Mouse (Mus musculus) retina, postnatal 1 day (tissue): ENCODE measurements around the gene Emcn.

Source experiments
- DNase-seq: peaks from one replicate; pipeline ENCODE4 v3.0.0-alpha.2; 2012

Emcn gene

DNA sequence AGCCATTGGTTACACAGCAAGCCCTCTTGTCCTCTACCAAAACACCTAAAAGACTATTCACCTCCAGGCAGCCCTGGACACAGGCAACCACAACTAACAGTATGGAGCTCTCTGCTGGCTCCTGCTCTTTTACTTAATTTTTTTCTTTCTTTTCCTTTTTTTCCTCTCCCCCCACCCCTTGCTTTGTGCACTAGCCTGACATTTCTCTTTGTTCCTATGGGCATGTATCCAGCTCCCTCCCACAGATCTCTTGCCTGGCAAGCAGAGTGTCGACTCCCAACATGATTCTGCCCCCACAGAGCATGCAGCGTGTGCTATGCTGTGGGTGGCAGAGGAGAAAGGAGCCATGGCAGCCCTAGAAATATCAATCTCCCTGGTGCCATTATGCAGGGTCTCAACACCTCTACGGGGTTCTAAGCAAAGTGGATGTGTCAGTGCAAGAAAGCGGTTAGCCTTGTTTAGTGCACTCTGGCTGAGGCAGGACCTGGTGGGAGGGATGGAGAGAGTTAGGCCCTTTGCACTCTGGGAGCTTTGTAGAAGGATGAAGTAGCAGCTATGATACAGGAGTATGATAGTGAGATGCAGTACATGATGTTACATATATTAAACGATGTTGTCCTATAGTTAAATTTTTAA, 74.7 kb downstream of the Emcn start:
- peak; percentile 15 for DNase-seq

DNA sequence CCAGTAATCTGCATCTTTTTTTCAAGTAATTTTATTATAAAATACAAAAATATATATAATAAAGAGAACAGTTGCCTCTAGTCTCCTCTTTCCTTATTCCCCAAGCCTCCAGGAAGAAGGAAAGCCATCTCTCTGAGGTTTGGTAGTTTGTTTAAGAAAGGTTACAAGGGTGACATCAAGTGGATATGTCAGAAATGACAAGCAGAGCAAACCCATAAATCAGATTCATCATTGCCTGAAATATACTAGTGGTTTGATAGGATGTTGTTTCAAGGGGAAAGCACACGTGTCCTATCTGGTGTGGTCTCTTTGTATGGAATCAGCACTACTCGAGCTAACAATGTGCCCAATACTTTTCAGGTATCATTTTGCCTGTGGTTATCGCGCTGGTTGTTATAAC, 77.8 kb downstream of the Emcn start:
- peak; percentile 71 for DNase-seq

- no peak for DNase-seq
These were observed 88.6 kb downstream of the Emcn start for GRCm38 (mm10) chr3:137429516-137429915.

DNA sequence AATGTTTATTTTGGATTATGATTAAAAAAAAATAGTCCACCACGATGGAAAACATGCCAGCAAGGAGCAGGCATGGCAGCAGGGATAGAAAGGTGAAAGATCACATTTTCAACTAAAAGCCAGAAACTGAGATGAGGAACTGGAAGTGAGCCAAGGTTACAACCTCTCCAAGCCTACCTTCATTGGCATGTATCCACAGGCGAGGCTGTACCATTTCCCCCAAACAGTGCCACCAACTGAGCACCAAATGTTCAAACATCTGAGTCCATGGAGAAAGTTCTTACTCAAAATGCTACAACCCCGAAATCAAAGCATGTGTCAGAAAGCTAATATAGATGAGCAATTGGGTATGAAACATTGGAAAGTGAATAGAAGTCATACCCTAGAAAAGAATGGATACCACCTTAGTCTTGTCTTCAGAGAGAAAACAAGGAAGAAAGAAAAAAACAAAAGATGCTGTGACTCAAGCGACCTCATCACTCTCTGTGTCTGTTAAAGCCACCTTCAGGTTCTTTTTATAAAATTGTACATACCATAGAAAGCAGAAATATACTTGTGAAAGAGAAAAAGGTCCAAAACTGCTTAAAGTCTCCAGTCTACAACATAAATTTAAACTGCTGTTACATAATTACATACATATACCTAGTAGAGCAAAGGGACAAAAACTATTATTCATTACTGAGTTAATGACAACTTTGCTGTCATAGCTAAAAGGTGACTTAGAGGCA, 124.2 kb downstream of the Emcn start:
- DNase-seq: no peak

DNA sequence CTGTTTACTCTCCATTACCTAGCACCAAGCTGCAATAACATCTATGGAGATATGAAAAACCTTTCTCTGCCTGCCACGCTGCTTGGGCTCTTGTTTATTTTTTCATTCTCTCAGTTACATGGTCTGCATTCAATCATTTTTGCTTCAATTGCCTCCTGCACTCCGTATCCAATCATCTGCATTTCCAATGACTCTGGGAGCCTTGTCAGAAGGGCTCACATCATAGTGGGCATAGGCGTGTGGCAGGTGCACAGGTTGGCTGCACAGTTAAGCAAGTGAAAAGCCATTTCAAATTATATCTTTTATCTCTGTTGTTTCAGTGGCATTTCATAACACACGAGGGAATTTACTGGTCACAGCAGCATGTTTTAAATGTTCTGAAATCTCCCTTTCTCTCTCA, 125.1 kb downstream of the Emcn start:
- peak; percentile 72 for DNase-seq

DNA sequence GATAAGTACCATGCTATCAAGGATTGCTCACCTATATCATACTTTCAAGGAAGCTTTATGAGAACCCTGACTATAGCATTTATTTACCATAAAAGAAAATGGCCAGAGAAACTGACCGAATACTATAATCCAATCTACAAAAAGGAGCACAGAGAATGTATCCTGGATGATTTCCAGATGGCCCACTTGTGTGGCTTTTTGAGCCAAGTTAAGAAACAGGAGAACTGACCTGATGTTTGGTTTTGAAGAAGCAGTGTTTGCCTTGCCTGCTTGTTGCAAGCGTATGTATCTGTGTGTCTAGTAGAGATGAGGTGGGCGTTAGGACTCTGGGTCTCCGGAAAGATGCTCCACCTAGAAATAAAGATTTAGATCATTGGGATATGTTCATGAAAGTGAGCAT, 125.9 kb downstream of the Emcn start:
- no peak for DNase-seq

GRCm38 (mm10) chr3:137467386-137467785, 126.5 kb downstream of the Emcn start:
- DNase-seq: no peak

DNA sequence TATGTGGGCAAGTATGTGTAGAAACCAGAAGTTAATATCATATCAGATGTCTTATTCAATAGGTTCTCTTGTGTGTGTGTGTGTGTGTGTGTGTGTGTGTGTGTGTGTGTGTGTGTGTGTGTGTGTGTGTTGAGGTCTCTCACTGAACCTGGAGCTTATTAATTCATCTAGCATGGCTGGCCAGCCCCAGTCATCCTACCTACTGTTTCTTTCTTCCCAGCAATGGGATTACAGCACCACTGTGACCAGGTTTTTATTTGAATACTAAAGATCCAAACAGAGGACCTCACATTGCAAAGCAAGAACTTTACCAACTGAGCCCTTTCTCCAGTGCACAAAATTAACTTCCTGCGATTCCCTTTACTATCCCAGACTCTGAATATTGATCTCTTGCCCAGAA, 131.3 kb downstream of the Emcn start:
- no peak for DNase-seq

GRCm38 (mm10) chr3:137479761-137480339, 139.0 kb downstream of the Emcn start:
- DNase-seq: peak; percentile 53

DNA sequence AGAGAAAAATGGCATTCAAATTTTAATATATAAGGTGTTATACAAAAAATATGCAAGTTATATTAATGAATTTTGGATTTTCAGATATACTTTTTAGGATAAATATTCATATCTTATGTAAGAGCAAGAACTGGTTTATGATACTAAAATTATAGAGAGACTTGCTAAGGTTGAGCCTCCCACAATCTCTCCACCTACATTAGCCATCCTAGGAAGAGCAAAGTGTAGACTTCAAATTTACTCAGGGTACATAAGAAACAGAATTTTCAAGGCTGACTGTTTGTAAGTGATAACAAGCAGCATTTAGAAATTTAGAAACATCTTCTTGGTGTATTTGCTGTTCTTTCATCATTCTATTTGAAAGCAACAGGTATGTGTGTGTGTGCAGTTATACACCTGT, 140.3 kb downstream of the Emcn start:
- DNase-seq: no peak
